Mouse (Mus musculus) stomach, postnatal 0 days (tissue): ENCODE results near the gene Gabrb1. TPM values are rescaled to one million over a fixed set of nuclear protein-coding genes. Genes with fewer than 3 reads are reported as not detected.
A peak's percentile ranks its signal among the peaks of the same experiment; 100 is the strongest.

ENCODE experiments used
- ATAC-seq: fragments of 200-750 bp; cut with Nextera tagmentation; 2 replicates; pipeline ENCODE4 v1.8.0; 2017; ENCODE audit not compliant: low FRiP score, low TSS enrichment
- DNase-seq: peaks from one replicate; pipeline ENCODE4 v3.0.0-alpha.2; 2016; ENCODE audit warnings: low spot score
- H3K27ac ChIP-seq: fragments of 300-500 bp; sonication (generic); replicated peaks from 2 replicates; pipeline ENCODE4 v1.5.1; 2014; ENCODE audit warnings: mild to moderate bottlenecking, control low read depth
- H3K27me3 ChIP-seq: fragments of 300-500 bp; sonication (generic); 2 replicates; pipeline ENCODE4 v1.6.1; 2014; ENCODE audit warnings: low read length; ENCODE audit not compliant: control insufficient read depth, insufficient read depth
- H3K36me3 ChIP-seq: fragments of 300-500 bp; sonication (generic); 2 replicates; pipeline ENCODE4 v1.6.1; 2014; ENCODE audit warnings: low read length, mixed read lengths; ENCODE audit not compliant: control insufficient read depth, insufficient read depth
- H3K4me1 ChIP-seq: fragments of 300-500 bp; sonication (generic); replicated peaks from 2 replicates; pipeline ENCODE4 v1.6.1; 2014; ENCODE audit warnings: antibody characterized with exemption; ENCODE audit not compliant: control insufficient read depth, insufficient read depth
- H3K4me2 ChIP-seq: fragments of 300-500 bp; sonication (generic); replicated peaks from 2 replicates; pipeline ENCODE4 v1.6.1; 2014; ENCODE audit warnings: low read depth, mild to moderate bottlenecking, control low read depth, moderate library complexity
- H3K4me3 ChIP-seq: fragments of 300-500 bp; sonication (generic); 2 replicates; pipeline ENCODE4 v1.5.1; 2014; ENCODE audit warnings: low read depth, low read length, control low read depth
- H3K9ac ChIP-seq: fragments of 300-500 bp; sonication (generic); 2 replicates; pipeline ENCODE4 v1.6.1; 2014; ENCODE audit warnings: mild to moderate bottlenecking, low read length, control low read depth, mixed read lengths
- H3K9me3 ChIP-seq: fragments of 300-500 bp; sonication (generic); 2 replicates; pipeline ENCODE4 v1.6.1; 2016; ENCODE audit warnings: low read length; ENCODE audit not compliant: control insufficient read depth
- CTCF ChIP-seq: IDR thresholded peaks from 2 replicates; pipeline ENCODE4 v1.5.1; 2016; ENCODE audit warnings: antibody characterized with exemption, low read depth, mild to moderate bottlenecking, moderate library complexity
- EP300 ChIP-seq: optimal IDR thresholded peaks from 2 replicates; pipeline ENCODE3; 2016; ENCODE audit warnings: antibody characterized with exemption
- WGBS: fragments of 180-500 bp; shearing (Covaris S2); extraction: QIAGEN DNeasy Blood & Tissue Kit; methylation state at CpG from one replicate; pipeline ENCODE4 v1.1.7; 2014; 5-methylcytosine and 5-hydroxymethylcytosine counted together
- polyA plus RNA-seq: library from polyadenylated mRNA; unstranded; fragments of >200 nt; fragmentation: Nextera tagmentation; extraction: Ambion mirVana; gene quantifications from 2 replicates; pipeline ENCODE4 v1.2.1, GENCODE M21; 2015

Gabrb1 gene
- polyA plus RNA-seq, 1 experiment from 2014 or later: 0.10 TPM

- Histone ChIP-seq H3K9me3 (no peaks in the 10 kb centered on the region), H3K4me2 (0 out of 2 replicates have a peak overlapping the region, but pooled peaks have one; percentile 25), H3K4me1 (no peaks in the 10 kb centered on the region), H3K27ac (no peak overlapping the region), H3K27me3 (no peaks in the 10 kb centered on the region), H3K36me3 (no peaks in the 10 kb centered on the region), H3K9ac (no peak overlapping the region), H3K4me3 (no peak overlapping the region)
- TF ChIP-seq CTCF (no peak), EP300 (no peak)
- DNase-seq (no peak), ATAC-seq (no peak)
- WGBS: 71% methylated on average over 6 of the region's 6 CpGs
Observed at GRCm38 (mm10) chr5:72183929-72184328, 526.0 kb downstream of the Gabrb1 start.

GRCm38 (mm10) chr5:72184437-72185100, 526.7 kb downstream of the Gabrb1 start:
- Histone ChIP-seq H3K4me3 (no peak overlapping the region), H3K27ac (no peak overlapping the region), H3K9ac (no peak overlapping the region), H3K9me3 (no peaks in the 10 kb centered on the region), H3K27me3 (no peaks in the 10 kb centered on the region), H3K4me2 (0 out of 2 replicates have a peak overlapping the region, but pooled peaks have one; percentile 25), H3K4me1 (no peaks in the 10 kb centered on the region), H3K36me3 (no peaks in the 10 kb centered on the region)
- DNase-seq (no peak), ATAC-seq (no peak)
- TF ChIP-seq EP300 (no peak), CTCF (no peak)
- WGBS: 65% methylated on average over 13 of the region's 13 CpGs

GRCm38 (mm10) chr5:72191154-72191553, 533.2 kb downstream of the Gabrb1 start:
- no peak for DNase-seq
- no peak overlapping the region for H3K9ac ChIP-seq
- H3K36me3 ChIP-seq: no peaks in the 10 kb centered on the region
- no peak for ATAC-seq
- H3K9me3 ChIP-seq: no peaks in the 10 kb centered on the region
- no peak overlapping the region for H3K27ac ChIP-seq
- H3K4me2 ChIP-seq: no peak overlapping the region
- H3K4me3 ChIP-seq: no peak overlapping the region
- TF ChIP-seq EP300 (no peak), CTCF (no peak)
- 83% methylated on average over 7 of the region's 7 CpGs for WGBS
- H3K4me1 ChIP-seq: no peaks in the 10 kb centered on the region
- H3K27me3 ChIP-seq: no peaks in the 10 kb centered on the region

- no peaks in the 10 kb centered on the region for H3K4me1 ChIP-seq
- 81% methylated on average over 5 of the region's 5 CpGs for WGBS
- no peaks in the 10 kb centered on the region for H3K9me3 ChIP-seq
- no peaks in the 10 kb centered on the region for H3K27me3 ChIP-seq
- no peak for DNase-seq
- ATAC-seq: no peak
- H3K36me3 ChIP-seq: no peaks in the 10 kb centered on the region
- TF ChIP-seq CTCF (no peak), EP300 (no peak)
- no peak overlapping the region for H3K9ac ChIP-seq
- H3K4me3 ChIP-seq: no peak overlapping the region
- H3K27ac ChIP-seq: no peak overlapping the region
- H3K4me2 ChIP-seq: no peak overlapping the region
Observed at GRCm38 (mm10) chr5:72191932-72192331, 534.0 kb downstream of the Gabrb1 start.

- Histone ChIP-seq H3K27me3 (no peaks in the 10 kb centered on the region), H3K9ac (no peak overlapping the region), H3K4me1 (no peaks in the 10 kb centered on the region), H3K27ac (no peak overlapping the region), H3K9me3 (no peaks in the 10 kb centered on the region), H3K4me3 (no peak overlapping the region), H3K4me2 (no peak overlapping the region), H3K36me3 (no peaks in the 10 kb centered on the region)
- ATAC-seq (no peak), DNase-seq (no peak)
- TF ChIP-seq EP300: no peak
- TF ChIP-seq CTCF: no peak
- WGBS: 84% methylated on average over 1 of the region's 1 CpGs
Observed at GRCm38 (mm10) chr5:72195442-72195841, 537.5 kb downstream of the Gabrb1 start.

Other genes starting within 250 kb of the Gabrb1 start
- gene Cox7b2, start 109.9 kb upstream of the Gabrb1 start, polyA plus RNA-seq: 0.25 and 0.27 TPM in 2 replicates
- gene Gabra4, start 195 bp downstream of the Gabrb1 start, polyA plus RNA-seq: 1.0 and 1.5 TPM in 2 replicates